Mouse (Mus musculus) CH12F3 (cell line): ENCODE measurements around the gene Snapc4.
"Not testable (repeated sequence)": the region's sequence is repeated elsewhere in the genome, so short reads cannot be mapped to it uniquely, and the experiment has no call there.

Source experiments
- in situ Hi-C: fragments of 300-500 bp; cut with MboI; formaldehyde crosslinking; loops from 2 replicates; pipeline ENCODE4 v1.14.3; 2020; ENCODE audit warnings: low sequenced_read_pairs

Snapc4 gene

GRCm38 (mm10) chr2:26380871-26381270 is 418 bp upstream of the Snapc4 start:
- in situ Hi-C loops = not testable (repeated sequence)

GRCm38 (mm10) chr2:26372396-26372795 is 8.1 kb downstream of the Snapc4 start:
- in situ Hi-C loops = no loop called here

GRCm38 (mm10) chr2:26368572-26368971 is 11.9 kb downstream of the Snapc4 start:
- in situ Hi-C loops = no loop called here

GRCm38 (mm10) chr2:26367911-26368310 is 12.5 kb downstream of the Snapc4 start:
- in situ Hi-C loops = no loop called here

GRCm38 (mm10) chr2:26364738-26365465 is 15.6 kb downstream of the Snapc4 start:
- in situ Hi-C loops = no loop called here

- in situ Hi-C loops = no loop called here
Measured at GRCm38 (mm10) chr2:26363481-26363880, 17.0 kb downstream of the Snapc4 start.

- in situ Hi-C loops = no loop called here
Measured at GRCm38 (mm10) chr2:26362991-26363390, 17.5 kb downstream of the Snapc4 start.

- in situ Hi-C loops = no loop called here
Measured at GRCm38 (mm10) chr2:26360772-26361171, 19.7 kb downstream of the Snapc4 start, which contains the start of gene Card9. Gene Card9, minus strand, starts transcription at chr2:26360918.

GRCm38 (mm10) chr2:26359983-26360382 is 20.5 kb downstream of the Snapc4 start:
- in situ Hi-C loops = no loop called here

GRCm38 (mm10) chr2:26358667-26359320 is 21.7 kb downstream of the Snapc4 start:
- in situ Hi-C loops = no loop called here

- in situ Hi-C loops = no loop called here
Measured at GRCm38 (mm10) chr2:26357484-26357883, 23.0 kb downstream of the Snapc4 start.

GRCm38 (mm10) chr2:26356678-26357077 is 23.8 kb downstream of the Snapc4 start:
- in situ Hi-C loops = no loop called here

GRCm38 (mm10) chr2:26356231-26356630 is 24.2 kb downstream of the Snapc4 start:
- in situ Hi-C loops = no loop called here

GRCm38 (mm10) chr2:26354401-26354800 is 26.1 kb downstream of the Snapc4 start:
- in situ Hi-C loops = no loop called here

GRCm38 (mm10) chr2:26353066-26353980 is 27.1 kb downstream of the Snapc4 start:
- in situ Hi-C loops = no loop called here

- in situ Hi-C loops = no loop called here
Measured at GRCm38 (mm10) chr2:26352291-26352910, 28.1 kb downstream of the Snapc4 start.

GRCm38 (mm10) chr2:26351358-26352290 is 28.8 kb downstream of the Snapc4 start, which contains the start of gene Dnlz:
Gene Dnlz, minus strand, starts transcription at chr2:26352110.
- in situ Hi-C loops = no loop called here

GRCm38 (mm10) chr2:26348241-26348640 is 32.2 kb downstream of the Snapc4 start:
- in situ Hi-C loops = no loop called here

GRCm38 (mm10) chr2:26342609-26343490 is 37.6 kb downstream of the Snapc4 start:
- in situ Hi-C loops = no loop called here
